Mouse (Mus musculus) adrenal gland, postnatal 36 days (tissue): ENCODE data around the gene Fndc3b. TPM values are rescaled to one million over a fixed set of nuclear protein-coding genes. Genes with fewer than 3 reads are reported as not detected.
"Not testable (repeated sequence)": the region's sequence is repeated elsewhere in the genome, so short reads cannot be mapped to it uniquely, and the experiment has no call there.

Experiments used
- DNase-seq, 2 experiments: peaks; one replicate each; pipeline ENCODE4 v3.0.0; 2021; ENCODE audit warnings: mixed read lengths in 1 of 2
- microRNA-seq: library from miRNA; unstranded; fragments of <30 nt; microRNA quantifications from one replicate; pipeline ENCODE4 v1.2.0, GENCODE M21; 2021
- total RNA-seq, 2 experiments: library from RNA; stranded (reverse); gene quantifications; 2 replicates each; pipeline ENCODE4 v1.2.3; 2021

Fndc3b gene
- total RNA-seq, 2 experiments from 2014 or later: 127 to 174 TPM

GRCm38 (mm10) chr3:27413566-27413965 is 297.5 kb downstream of the Fndc3b start:
- no peak for DNase-seq

GRCm38 (mm10) chr3:27411286-27411685 is 299.8 kb downstream of the Fndc3b start:
- DNase-seq: no peak

GRCm38 (mm10) chr3:27408564-27408963 is 302.5 kb downstream of the Fndc3b start:
- DNase-seq: no peak

GRCm38 (mm10) chr3:27406440-27406839 is 304.7 kb downstream of the Fndc3b start:
- no peak for DNase-seq

- not testable (repeated sequence) for DNase-seq
Observed at GRCm38 (mm10) chr3:27400996-27401395, 310.1 kb downstream of the Fndc3b start.

GRCm38 (mm10) chr3:27389923-27390322 is 321.2 kb downstream of the Fndc3b start:
- no peak for DNase-seq

- DNase-seq: no peak
Observed at GRCm38 (mm10) chr3:27384836-27385235, 326.3 kb downstream of the Fndc3b start.

- no peak for DNase-seq
Observed at GRCm38 (mm10) chr3:27377935-27378334, 333.2 kb downstream of the Fndc3b start.

GRCm38 (mm10) chr3:27374396-27374795 is 336.7 kb downstream of the Fndc3b start:
- no peak for DNase-seq

GRCm38 (mm10) chr3:27371725-27372650 is 339.1 kb downstream of the Fndc3b start:
- DNase-seq: no peak

- no peak for DNase-seq
Observed at GRCm38 (mm10) chr3:27371276-27371621, 339.9 kb downstream of the Fndc3b start, which contains the start of gene Ghsr. Ghsr (plus strand) TSS chr3:27371351.

- DNase-seq: no peak
Observed at GRCm38 (mm10) chr3:27370582-27371275, 340.4 kb downstream of the Fndc3b start.

GRCm38 (mm10) chr3:27370125-27370524 is 341.0 kb downstream of the Fndc3b start:
- DNase-seq: peak; percentile 40 to 43

Small RNAs within 50 kb of the gene (microRNA-seq; reads per million reads assigned to microRNA genes)
- gene Mir3092: not detected

Other genes starting within 250 kb of the Fndc3b start
- not detected for gene Tmem212, start 185.1 kb upstream of the Fndc3b start, total RNA-seq
- gene Pld1, start 227.4 kb upstream of the Fndc3b start, total RNA-seq: 1 to 10 TPM; 6.5 to 6.8 TPM